Mouse (Mus musculus) embryo, embryonic 11.5 days (tissue): Measurements from ENCODE around the gene Pou2f3.
"Not testable (repeated sequence)": the region's sequence is repeated elsewhere in the genome, so short reads cannot be mapped to it uniquely, and the experiment has no call there.

Experiments
- DNase-seq: peaks from one replicate; pipeline ENCODE4 v3.0.0-alpha.2; 2012; ENCODE audit warnings: low read depth, low spot score

The Pou2f3 gene

GRCm38 (mm10) chr9:43167081-43167480, 43.1 kb downstream of the Pou2f3 start:
- DNase-seq = no peak

- DNase-seq = no peak
These were observed 43.8 kb downstream of the Pou2f3 start for GRCm38 (mm10) chr9:43166346-43166745.

DNA sequence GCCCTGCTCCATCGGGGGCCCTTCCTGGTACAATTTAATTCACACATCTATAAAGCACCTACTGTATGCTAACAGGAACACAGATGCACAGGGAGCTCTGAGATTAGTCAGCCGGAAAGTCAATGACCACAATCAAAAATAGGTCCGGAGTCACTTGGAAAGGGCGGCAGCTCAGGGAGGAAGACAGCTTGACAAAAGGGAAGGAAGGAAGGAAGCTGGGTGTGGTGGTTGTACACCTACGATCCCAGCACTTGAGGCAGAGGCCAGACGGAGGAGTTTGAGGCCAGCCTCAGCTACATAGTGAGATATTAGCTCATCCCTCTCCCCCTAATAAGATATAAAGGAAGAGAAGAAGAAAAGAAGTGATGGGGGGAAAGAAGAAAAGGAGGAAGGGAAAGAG, 54.2 kb downstream of the Pou2f3 start:
- DNase-seq = no peak

- no peak for DNase-seq
These were observed 58.4 kb downstream of the Pou2f3 start for GRCm38 (mm10) chr9:43151779-43152178.

DNA sequence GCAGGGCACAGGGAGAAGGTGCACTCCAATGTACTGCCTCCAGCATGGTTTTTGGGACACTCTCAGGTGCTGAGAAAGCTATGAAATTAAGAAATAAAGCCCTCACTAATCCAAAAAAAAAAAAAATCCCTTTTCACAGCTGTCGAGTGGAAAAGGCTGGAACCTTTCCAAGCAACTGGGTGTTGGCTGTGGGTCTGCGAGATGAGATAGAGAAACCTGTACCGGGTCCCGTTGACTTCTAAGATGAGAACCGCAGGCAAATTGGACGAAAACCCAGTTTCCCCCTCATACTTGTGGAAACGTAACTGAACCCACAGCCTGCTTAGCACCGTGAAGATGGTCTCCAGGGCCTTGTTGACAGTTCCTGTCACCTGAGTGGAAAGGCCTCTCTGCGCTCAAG, 59.2 kb downstream of the Pou2f3 start:
- no peak for DNase-seq

GRCm38 (mm10) chr9:43150075-43150474, 60.1 kb downstream of the Pou2f3 start:
- no peak for DNase-seq

- DNase-seq = no peak
These were observed 60.7 kb downstream of the Pou2f3 start for GRCm38 (mm10) chr9:43149498-43149897.

- DNase-seq = no peak
These were observed 65.0 kb downstream of the Pou2f3 start for GRCm38 (mm10) chr9:43145196-43145595.

- DNase-seq = no peak
These were observed 65.9 kb downstream of the Pou2f3 start for GRCm38 (mm10) chr9:43144206-43144810.

DNA sequence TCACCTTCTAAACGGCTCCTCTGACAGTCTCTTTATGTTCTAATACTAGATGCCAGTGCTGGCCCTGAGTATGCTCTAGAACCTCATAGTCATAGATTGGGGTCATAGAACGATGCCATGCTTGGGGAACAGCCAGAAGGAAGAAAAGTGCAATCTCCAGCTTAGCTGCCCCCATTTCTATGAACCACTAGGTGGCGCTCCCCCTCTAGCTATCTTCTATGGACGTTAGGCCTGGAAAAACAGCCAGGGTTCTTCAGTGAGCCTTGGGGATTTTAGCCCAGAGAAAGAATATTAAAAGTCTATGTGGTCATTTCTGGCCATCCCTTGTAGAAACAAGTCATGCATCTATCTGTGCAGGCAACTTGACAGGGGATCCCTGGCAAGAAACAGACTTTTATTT, 68.3 kb downstream of the Pou2f3 start:
- DNase-seq = peak; percentile 56

- DNase-seq = no peak
These were observed 76.6 kb downstream of the Pou2f3 start for GRCm38 (mm10) chr9:43133525-43133924.

GRCm38 (mm10) chr9:43132380-43132779, 77.8 kb downstream of the Pou2f3 start:
- no peak for DNase-seq

DNA sequence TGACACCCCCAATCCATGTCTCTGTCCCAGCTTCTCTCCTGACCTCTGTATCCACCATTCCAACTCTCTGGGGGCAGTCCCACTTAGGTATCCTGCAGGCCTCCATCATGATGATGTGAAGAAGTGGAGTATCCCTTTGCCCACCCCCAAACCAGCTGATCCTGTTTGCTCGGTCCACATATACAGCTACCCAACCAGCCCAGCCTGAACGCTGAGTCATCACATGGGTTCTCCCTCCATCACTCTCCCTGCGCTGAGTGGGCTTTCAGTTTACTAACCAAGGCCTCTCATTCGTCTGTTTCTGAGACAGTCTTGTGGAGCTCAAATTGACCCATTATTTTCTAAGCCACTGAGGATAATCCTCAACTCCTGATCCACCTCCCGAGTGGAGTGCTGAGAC, 78.2 kb downstream of the Pou2f3 start:
- DNase-seq = no peak

GRCm38 (mm10) chr9:43130684-43131083, 79.5 kb downstream of the Pou2f3 start:
- no peak for DNase-seq

GRCm38 (mm10) chr9:43127101-43127787, 82.9 kb downstream of the Pou2f3 start:
- DNase-seq = no peak

DNA sequence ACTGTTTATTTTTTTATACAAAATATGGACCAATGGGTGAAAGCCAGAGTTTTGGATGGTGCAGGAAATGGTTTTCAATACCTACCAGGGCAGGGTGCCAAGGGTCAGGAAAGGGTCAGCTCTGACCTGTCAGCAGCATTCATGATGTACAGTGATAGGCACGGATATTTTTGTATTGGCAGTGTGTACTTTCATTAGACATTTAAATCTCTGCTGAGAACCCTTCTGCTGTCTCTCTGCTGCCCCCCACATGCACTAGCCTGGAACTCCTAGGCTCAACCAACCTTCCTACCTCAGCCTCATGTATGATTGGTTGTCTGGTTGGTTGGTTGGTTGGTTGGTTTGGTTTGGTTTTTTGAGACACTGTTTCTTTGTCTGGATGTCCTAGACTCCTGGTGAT, 87.8 kb downstream of the Pou2f3 start:
- DNase-seq = no peak

DNA sequence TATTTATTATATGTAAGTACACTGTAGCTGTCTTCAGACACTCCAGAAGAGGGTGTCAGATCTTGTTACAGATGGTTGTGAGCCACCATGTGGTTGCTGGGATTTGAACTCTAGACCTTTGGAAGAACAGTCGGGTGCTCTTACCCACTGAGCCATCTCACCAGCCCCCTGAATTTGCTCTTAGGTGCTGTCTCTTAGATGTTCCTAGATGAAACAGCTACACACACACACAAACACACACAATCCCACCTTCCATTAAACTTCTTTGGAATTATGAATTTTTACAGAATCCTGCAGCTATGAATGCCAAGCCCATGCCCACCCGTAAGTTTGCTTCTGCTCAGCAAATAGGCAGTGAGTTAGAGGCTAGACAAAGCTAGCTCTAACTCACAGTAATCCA, 88.2 kb downstream of the Pou2f3 start:
- not testable (repeated sequence) for DNase-seq

GRCm38 (mm10) chr9:43116997-43117336, 93.2 kb downstream of the Pou2f3 start:
- DNase-seq = no peak

- no peak for DNase-seq
These were observed 93.8 kb downstream of the Pou2f3 start, which contains the start of gene Tmem136 for GRCm38 (mm10) chr9:43116134-43116996. Gene Tmem136 (minus strand): TSS chr9:43116570.

DNA sequence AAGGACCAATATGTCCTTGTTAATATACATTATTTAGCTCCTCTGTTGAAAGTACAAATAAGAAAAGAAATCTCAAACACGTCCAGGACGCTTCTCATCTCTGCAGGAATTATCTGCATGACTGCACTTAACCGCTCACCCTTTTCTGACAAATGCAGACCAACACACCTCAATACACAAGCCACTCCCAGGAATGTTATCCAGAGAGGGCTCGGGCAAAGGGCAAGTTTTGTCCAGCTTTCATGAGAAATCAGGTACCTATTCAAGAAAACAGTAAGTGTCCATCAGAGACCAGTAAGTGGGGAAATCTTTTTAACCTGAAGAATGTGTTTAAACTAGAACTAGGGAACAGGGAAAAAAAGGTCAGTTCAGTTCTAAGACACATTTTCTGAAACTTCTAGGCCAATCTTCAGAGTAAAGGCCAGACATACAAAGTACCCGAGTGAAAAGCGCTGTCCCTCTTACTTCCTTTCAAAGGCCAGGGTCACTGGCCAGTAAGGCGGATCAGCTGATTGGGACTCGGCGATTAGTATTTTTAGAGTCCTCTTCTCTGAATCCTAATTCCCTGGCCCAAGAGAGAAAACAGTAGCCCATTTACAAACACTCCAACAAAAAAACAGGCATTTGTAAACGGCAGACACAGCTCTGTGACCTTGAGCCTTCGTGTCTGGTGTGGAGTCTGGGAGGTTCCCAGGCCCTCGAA, 94.6 kb downstream of the Pou2f3 start:
- no peak for DNase-seq

GRCm38 (mm10) chr9:43114833-43115232, 95.3 kb downstream of the Pou2f3 start:
- no peak for DNase-seq
